Mouse (Mus musculus): Measurements from ENCODE around the gene Creg1. TPM values are rescaled to one million over a fixed set of nuclear protein-coding genes. Genes with fewer than 3 reads are reported as not detected.

Creg1 gene
- polyA plus RNA-seq, 1 experiment from 2014 or later: 74.9 TPM

GRCm38 (mm10) chr1:165817264-165817663, 53.7 kb downstream of the Creg1 start:
- H3K9ac ChIP-seq: no peak overlapping the region
- H3K4me3 ChIP-seq: no peak overlapping the region
- H3K9me3 ChIP-seq: no peaks in the 10 kb centered on the region
- no peaks in the 10 kb centered on the region for H3K36me3 ChIP-seq
- H3K4me1 ChIP-seq: peaks cover 11% of the 10 kb centered on the region; the same call in 1 of the 2 replicates
- WGBS: 31% methylated on average over 9 of the region's 9 CpGs
- 0 out of 2 replicates have a peak, but pooled peaks have one; percentile 16 for ATAC-seq (ENCODE audit: borderline replicate concordance, extremely low read depth, low FRiP score, low TSS enrichment)
- no peak overlapping the region for H3K4me2 ChIP-seq
- no peak overlapping the region for H3K27ac ChIP-seq
- H3K27me3 ChIP-seq: 0 out of 2 replicates have a peak, but pooled peaks cover 4% of the 10 kb centered on the region

- Histone ChIP-seq H3K27me3 (0 out of 2 replicates have a peak, but pooled peaks cover 4% of the 10 kb centered on the region), H3K4me2 (no peak overlapping the region), H3K9me3 (no peaks in the 10 kb centered on the region), H3K27ac (no peak overlapping the region), H3K4me3 (no peak overlapping the region), H3K4me1 (peaks cover 11% of the 10 kb centered on the region; the same call in 1 of the 2 replicates), H3K36me3 (no peaks in the 10 kb centered on the region), H3K9ac (no peak overlapping the region)
- 42% methylated on average over 8 of the region's 8 CpGs for WGBS
- ATAC-seq (ENCODE audit: borderline replicate concordance, extremely low read depth, low FRiP score, low TSS enrichment): peak; percentile 33; the same call in 1 of the 2 replicates
Observed at GRCm38 (mm10) chr1:165818145-165818860, 54.8 kb downstream of the Creg1 start.

GRCm38 (mm10) chr1:165819147-165819546, 55.6 kb downstream of the Creg1 start:
- no peak overlapping the region for H3K4me3 ChIP-seq
- H3K9ac ChIP-seq: no peak overlapping the region
- H3K4me2 ChIP-seq: no peak overlapping the region
- 67% methylated on average over 4 of the region's 4 CpGs for WGBS
- no peaks in the 10 kb centered on the region for H3K9me3 ChIP-seq
- H3K36me3 ChIP-seq: no peaks in the 10 kb centered on the region
- H3K27me3 ChIP-seq: 0 out of 2 replicates have a peak, but pooled peaks cover 4% of the 10 kb centered on the region
- no peak for ATAC-seq (ENCODE audit: borderline replicate concordance, extremely low read depth, low FRiP score, low TSS enrichment)
- H3K4me1 ChIP-seq: peaks cover 6% of the 10 kb centered on the region; the same call in 1 of the 2 replicates
- H3K27ac ChIP-seq: no peak overlapping the region

GRCm38 (mm10) chr1:165822031-165822430, 58.5 kb downstream of the Creg1 start:
- Histone ChIP-seq H3K27me3 (no peaks in the 10 kb centered on the region), H3K36me3 (no peaks in the 10 kb centered on the region), H3K9me3 (no peaks in the 10 kb centered on the region), H3K4me2 (no peak overlapping the region), H3K4me3 (no peak overlapping the region), H3K9ac (no peak overlapping the region), H3K4me1 (no peaks in the 10 kb centered on the region), H3K27ac (no peak overlapping the region)
- WGBS: 63% methylated on average over 2 of the region's 2 CpGs
- ATAC-seq (ENCODE audit: borderline replicate concordance, extremely low read depth, low FRiP score, low TSS enrichment): no peak

Other genes starting within 250 kb of the Creg1 start
- 193 and 203 TPM in 2 replicates for gene Mpzl1, start 129.2 kb upstream of the Creg1 start, polyA plus RNA-seq (2015; fragmentation: Nextera tagmentation; extraction: Ambion mirVana)
- gene Rcsd1, start 54.0 kb upstream of the Creg1 start, polyA plus RNA-seq (2015; fragmentation: Nextera tagmentation; extraction: Ambion mirVana): 37.8 and 42.8 TPM in 2 replicates
- gene Cd247, start 24.9 kb downstream of the Creg1 start, polyA plus RNA-seq (2015; fragmentation: Nextera tagmentation; extraction: Ambion mirVana): 1.3 and 2.6 TPM in 2 replicates
- 13.8 and 14.8 TPM in 2 replicates for gene Pou2f1, start 238.9 kb downstream of the Creg1 start, polyA plus RNA-seq (2015; fragmentation: Nextera tagmentation; extraction: Ambion mirVana)